Mouse (Mus musculus): ENCODE measurements at regions not wholly inside any gene's neighbourhood (a gene's known extent, or its start where the extent isn't known, plus 50 kb on each side); places are given as distances from the start of the nearest gene placed in this dataset.

DNA sequence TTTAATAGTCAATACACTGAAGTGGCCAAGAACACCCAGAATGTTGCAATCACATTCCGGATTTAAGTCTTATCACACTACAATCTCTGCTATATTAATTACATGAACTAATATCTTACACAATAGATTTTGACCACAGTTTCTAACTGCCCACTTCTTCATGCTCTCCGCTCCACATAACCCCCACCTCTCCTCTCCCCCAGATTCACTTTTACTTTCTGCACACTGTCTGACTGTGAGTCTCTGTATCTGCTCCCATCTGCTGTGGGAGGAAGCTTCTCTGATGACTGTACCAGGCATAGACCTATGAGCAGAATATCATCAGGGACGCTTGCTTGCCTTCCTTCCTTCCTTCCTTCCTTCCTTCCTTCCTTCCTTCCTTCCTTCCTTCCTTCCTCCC lies 636.5 kb downstream of the Stpg2 start:
- TF ChIP-seq CTCF (IDR thresholded peaks at IDR 0.05; ENCODE audit: low read depth) (no peak), EP300 (optimal IDR thresholded peaks at IDR 0.05) (no peak)
